Mouse (Mus musculus) lung, postnatal 25 days (tissue): ENCODE measurements at regions not wholly inside any gene's neighbourhood (a gene's known extent, or its start where the extent isn't known, plus 50 kb on each side); places are given as distances from the start of the nearest gene placed in this dataset.

Experiments used
- DNase-seq: peaks from one replicate; pipeline ENCODE4 v3.0.0; 2022; ENCODE audit warnings: low spot score

DNA sequence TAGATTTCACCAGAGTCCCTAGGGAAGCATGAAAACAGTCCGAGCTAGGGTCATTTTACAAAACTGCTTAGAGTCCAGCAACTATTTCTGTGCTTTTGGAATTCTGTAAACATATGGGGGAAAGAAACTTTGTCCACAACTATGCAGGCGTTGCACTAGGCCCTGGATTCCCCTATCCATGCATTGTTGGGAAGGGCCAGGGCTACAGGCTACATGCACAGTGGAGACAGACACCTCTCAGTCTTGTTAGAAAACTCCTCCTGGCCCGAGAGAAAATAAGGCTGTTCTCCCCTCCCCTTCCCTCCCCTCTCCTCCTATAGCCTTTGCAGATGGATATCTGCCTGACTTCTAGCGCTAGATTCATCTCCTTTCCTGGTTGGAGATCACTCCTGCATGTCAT is 113.9 kb upstream of the Bmp2 start:
- DNase-seq, result no peak

DNA sequence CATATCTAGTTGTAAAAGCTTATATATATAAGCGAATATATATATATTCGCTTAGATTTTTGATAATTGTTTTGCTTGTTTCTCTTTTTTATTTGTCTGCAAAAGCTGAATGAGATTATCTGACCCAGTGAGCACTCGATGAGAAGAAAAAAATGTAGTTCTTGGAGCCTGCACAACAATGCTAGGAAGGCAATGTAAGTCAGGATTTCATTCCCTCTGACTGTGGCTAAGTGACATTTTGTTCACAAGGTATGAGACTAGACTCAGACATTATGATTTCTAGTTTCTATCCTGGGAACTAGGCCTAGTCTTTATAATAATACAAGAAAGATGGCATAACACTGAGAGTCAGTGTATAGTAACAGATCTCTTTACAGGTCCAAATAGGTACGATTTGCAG is 108.9 kb upstream of the Bmp2 start:
- no peak for DNase-seq

DNA sequence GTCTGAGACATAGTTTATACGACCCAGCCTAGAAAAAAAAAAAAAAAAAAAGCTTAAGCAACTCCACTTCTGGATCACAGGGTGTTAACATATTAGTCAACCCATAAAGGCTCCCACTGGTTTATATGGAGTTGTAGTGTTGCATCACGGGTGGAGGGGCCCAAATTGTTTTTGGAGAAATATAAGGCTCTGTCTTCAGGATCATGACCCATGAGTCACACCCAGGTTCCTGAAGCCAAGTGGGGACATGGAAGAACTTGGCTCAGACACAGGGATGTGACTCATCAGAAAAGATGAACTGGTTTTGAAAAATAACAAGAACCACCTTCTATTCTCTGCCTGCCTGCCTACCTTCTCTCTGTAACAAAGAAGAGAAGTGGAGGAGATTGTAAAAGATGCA is 108.5 kb upstream of the Bmp2 start:
- peak; percentile 23 for DNase-seq

DNA sequence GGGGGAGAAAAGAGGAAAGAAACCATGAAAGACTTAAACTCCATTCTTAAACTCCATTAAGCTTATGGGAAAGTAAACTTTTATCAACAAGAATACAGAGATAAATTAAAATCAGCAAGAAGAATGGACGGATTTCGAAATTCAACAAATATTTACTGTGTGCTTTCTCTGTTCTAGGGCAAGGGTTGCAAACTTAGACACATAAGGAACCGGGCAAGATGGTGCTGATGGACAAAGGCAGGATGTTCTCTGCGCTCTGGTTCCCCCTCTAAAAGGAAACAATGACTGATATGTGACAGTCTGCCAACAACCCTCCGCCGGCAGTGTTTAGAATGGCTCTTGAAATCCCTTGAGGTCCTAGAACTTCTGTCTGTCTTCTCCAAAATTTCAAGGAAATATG is 99.0 kb upstream of the Bmp2 start:
- peak; percentile 31 for DNase-seq

DNA sequence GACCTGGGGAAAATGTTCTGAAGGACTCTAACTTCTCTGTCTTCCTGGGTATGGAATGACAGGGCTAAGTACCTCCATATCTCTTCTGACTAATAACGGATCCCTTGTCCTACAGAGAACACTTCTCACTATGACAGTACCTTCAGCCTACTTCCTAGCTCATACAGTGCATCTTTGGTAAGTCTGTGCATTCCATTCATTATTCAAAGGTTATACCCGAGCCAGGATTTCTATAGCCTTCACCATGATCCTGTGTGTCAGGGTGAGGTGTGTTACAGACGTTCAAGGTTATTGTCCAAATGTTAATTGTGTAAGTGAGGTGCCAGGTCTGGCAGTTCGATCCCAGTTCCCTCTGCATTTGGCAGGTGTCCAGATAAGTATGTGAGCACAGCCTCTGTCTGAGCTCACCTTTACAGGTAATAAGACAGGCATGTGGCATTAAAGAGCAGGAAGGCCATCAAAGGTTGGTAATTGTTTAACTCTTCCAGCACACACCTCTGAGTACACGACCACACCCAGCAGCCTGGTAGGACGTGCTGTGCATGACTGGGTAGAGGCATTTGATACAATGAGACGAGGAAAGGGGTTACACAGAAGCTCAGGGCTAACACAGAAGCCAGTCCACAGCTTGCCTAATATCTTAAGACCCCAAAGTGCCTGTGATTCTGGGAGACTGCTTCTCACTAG is 96.3 kb upstream of the Bmp2 start:
- DNase-seq, result no peak

DNA sequence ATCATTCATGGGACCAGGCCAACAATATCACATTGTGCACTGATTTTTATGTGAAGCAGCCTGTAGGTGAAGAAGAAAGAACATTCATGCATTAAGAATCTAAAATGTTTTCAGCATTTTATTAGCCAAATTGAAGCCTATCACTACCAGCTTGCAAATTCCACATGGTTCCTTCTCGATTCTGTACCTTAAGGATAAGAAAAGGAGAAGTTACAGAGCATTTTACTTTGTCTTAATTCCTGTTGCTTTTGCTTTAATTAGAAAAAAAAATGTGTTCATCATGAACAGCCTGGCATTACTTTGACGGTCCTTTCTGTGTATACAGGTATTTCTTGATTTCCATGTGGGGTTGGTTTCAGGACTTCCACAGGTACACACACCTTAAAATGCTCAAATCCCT is 95.2 kb upstream of the Bmp2 start:
- DNase-seq, result no peak

DNA sequence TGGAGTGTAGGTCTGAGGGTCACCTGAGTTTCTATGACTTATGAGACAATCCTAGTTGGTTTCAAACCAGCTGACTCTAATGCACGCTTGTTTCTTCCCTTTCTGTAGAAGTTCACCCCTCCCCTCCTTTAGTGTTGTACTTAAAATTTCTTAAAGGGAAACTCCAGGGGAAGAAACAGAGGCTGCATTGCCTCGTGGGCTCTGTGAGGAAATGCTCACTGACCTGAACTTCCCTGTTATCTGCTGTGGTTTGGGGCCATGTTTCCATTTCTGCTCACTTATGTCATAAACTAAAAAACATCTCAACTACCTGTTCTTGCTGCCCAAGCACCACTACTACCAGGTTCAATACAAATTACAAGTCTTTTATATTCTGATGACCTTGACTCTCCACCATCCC is 93.2 kb upstream of the Bmp2 start:
- peak; percentile 6 for DNase-seq

DNA sequence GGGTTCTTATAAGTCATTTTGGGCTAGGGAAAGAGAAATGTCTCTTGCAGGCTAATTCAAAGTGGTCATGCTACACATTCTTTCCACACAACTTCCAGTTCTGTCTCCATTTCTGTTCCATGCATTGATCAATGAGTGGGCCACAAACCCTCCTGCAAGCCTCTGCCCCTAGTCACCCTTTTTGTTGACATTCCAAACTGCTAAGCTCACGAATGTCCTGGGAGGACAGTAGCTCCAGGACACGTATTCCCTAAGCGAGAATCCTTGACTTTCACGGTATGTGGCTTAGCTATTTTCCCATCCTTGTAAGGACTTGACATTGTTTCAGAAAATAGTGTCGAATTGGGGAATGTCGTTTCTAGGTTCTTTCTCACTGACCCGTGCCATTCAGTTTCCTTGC is 91.1 kb upstream of the Bmp2 start:
- no peak for DNase-seq

DNA sequence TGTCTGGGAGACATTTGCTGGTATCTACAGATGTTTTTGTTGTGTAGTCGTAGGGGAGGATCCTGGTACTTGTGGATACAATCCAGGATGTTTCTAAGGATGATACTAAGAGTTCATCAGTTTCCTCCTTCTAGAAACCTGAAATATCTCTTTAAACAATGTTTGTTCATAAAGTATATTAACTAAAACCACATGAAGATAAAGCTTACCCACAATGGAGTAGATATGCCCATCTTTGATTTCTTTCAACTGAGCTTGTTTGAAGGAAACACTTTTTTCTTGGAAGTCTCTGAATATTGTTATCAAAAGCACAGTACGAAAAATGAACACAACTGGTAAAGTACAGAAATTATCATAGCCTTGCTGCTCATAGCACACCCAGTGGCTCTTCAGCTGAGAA is 89.6 kb upstream of the Bmp2 start:
- no peak for DNase-seq

DNA sequence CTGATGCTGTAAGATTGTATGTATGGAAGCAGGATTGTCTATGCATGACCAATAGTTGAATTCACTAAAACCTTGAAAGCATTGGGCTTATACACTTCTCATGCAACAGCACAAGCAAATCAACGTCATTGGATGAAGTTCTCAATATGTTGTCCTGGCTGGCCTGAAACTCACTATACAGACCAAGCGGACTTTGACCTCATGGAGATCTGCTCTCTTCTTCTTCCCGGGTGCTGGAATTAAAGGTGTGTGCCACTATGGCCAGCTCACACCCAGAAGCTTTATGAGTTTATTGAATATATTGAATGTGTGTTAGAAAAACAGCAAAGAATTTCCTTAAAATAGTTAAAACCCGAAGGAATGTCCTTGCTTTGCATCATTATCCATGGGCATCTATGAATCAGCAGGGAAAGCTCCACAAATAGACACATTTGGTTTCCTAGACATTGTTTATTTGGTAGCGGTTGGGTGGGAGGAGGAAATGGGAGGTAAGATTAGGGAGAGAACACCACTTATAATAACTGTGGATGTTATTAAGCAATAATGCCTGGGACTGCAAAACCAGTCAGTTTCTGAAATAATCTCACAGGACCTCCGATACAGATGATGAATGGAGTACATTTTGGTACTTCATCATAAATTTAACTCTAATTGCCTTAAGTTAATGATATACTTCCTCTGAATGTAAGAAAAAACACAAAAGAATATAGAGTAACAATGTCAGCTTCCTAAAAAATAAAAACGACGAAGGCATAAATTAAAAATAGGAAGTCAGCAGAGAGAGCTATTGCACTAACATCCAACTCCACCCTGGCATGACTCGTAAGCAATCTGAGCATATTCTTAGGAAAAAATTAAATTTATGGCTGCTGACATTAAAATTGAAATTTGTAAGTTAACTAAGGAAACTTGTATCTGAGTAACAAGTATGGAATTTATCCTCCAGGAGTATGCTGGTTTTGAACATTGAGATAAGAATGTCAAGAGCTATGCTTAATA is 84.5 kb upstream of the Bmp2 start:
- DNase-seq, result no peak

DNA sequence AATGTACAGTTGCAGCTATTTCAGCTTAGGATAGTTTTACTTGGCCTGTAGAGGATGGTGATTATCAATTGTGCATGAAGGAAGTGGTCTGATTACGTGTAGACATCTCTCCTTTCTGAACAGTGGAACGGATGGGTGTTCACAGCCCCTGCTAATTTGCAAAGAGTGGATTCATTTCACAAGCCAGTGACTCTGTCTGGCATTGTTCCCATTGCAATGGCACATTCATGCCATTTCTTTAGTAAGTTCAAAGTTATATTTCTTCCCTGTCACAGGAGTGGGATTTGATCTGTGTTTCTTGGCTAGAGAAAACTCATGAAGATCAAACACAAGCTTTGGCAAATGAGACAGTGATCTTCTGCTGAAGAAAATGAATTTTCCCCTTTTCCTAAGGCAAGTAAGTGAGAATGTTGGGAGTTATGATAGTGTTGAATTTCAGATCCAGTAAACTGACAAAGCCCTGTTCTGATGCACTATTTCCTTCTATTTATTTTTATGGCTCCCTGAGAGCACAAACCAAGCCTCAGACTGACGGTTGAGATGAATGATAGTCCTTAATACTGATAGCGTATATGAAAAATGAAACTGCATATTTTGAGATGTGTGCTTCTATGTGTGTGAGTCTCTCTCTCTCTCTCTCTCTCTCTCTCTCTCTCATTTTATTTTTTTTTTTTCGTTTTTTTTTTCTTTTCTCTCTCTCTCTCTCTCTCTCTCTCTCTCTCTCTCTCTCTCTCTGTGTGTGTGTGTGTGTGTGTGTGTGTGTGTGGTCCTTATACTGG is 78.8 kb upstream of the Bmp2 start:
- DNase-seq, result no peak

DNA sequence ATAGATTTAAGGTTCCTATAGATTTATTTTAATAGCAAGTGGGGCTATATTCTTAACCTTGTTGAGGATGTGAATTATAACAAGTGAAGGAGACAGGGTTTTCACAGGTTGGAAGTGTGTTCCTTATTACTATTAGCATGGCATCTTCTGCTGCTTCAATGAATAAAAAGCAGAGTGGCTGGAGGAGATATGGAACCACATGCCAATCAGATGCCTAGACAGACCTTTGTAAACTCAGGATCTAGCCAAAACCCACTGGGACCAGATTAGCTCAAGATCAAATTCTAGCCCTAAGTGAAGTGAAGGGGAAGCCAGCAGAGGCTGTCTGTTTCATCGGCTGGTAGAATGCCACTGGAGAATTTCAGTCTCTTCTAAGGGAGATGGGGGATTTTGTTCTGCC is 77.8 kb upstream of the Bmp2 start:
- no peak for DNase-seq

DNA sequence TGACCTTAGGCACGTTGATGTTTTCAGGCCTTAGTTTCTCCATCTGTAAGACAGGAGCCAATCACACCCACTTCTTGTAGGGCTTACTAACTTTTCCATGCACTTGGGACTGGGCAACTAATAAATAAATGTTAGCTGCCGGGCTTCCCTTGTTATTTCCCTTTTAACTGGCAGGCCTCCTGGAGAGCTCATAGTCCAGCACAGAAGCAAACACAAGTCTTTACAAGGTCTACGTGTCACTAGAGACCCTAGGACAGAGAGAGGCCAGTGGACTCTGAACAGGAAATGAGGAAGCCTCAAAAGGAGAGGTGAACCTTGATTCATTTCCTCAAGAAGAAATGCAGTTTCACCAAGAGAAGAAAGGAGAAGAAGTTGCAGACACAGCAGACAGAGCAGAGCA is 71.1 kb upstream of the Bmp2 start:
- DNase-seq, result no peak

DNA sequence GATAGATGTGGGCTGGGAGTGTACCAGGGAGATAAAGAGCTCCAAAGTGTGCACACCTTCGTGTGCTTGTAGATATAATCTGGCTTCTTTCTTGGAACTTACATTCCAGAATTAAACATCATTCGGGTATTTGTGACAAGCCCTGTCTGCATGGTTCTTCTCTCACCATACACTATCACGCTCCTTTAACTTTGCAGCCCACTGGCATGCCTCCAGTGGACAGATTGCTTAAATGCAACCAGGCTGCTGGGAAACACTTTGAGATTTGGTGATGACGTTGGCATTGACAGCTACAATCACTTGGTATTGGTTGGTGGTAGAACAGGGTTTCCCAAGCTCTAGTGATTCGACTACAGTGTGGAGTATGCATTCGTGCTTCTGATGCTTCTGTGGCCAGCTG is 70.7 kb upstream of the Bmp2 start:
- no peak for DNase-seq

DNA sequence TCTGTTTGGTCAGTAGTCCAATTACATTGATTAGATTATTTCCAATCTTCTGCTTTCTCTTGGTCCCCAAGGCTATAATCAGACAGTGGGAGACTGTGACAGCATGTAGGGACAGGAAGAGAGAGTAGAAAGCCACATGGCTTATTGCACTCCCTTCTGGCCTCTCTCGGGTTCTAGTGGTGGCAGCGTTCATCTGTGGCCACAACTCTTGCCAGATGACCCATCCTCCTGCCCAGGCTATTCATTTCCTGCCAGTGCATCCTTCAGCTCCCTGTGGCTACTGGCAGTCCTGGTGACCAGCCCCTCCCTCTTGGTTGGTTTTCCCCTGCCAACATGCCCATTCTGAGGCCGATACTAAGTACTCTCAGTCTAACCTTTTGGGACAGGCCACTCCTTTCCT is 70.2 kb upstream of the Bmp2 start:
- no peak for DNase-seq

DNA sequence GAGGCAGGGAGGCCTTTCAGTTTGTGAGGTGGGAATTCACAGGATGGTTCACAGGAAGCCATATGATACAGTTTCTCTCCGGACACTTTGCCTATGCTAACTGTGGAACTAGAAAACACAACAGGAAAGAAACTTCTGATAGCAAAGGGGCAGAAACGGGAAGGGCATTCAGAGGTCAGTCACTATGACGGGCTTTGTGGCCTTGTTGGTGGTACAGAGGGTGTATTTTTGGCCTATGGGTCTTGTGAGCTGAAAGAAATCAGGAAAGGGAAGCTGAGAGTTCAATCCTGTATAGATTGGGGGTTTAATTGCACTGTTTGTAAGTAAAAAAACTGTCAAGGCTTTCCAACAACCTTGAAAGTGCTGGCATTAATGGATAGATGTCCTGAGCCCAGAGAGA is 56.5 kb upstream of the Bmp2 start:
- no peak for DNase-seq

DNA sequence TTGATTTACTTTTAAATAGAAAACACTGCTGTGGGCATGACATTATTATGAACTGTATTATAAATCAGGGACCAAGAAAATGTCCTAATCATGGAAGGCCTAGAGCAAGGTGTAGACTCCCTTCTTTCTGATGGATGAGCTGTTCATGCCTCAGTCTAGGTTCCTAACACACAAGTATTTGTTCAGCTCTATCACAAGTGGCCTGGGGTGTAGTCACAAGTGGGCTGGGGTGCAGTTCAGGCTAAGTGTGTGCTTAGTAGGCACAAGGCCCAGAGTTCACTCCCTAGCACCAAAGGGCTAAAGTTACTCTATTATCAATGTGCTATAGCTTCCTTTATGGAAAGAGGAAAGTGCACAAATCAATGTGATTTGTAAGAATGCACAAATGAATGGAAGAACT is 55.6 kb upstream of the Bmp2 start:
- peak; percentile 50 for DNase-seq

DNA sequence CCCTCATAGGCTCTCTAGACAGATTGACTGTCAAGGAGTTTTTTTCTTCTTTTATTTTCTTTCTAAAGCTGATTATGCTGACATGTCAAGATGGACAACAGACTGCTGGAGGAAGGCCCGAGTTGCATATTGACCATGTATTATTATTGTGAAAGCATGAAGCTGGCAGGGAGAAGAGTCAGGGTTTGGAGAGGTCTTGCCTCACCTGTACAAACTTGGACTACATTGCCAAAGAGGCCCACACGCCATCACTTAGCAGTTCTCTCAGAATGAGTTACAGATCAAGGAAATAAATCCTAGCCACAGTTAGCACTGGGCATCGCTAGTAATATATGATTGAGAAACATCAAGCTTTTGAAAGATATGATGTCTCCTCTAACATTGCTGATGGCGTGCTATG is 54.9 kb upstream of the Bmp2 start:
- DNase-seq, result no peak

DNA sequence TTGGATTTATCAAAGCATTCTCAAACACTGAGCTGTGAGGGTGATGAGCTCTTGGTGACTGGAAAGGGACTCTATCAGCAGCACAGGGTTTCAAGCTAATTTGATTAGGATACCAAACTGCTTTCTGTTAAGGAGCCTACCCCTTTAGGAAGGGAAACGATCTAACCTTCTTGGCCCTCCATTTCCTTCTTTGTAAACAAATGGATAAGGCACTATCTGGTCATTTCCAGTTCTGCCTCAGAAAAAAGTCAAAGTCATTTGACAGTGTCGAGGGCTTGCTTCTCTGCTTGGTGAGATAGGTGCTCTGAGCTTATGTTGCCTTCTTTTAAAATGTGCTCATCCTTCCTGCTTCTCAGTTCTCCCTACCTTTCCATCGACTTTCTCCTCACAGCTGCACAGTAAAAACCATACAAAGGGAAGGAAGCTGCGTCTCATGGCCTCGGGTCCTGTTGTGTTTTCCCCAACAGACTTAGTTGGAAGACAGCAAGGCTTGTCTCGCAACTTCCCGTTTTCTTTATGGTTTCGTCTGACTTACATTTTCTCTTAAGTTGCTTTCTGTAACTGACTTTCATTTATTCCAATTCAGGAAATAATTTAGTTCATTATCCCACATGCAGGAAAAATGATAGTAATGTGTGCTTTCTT is 54.3 kb upstream of the Bmp2 start:
- DNase-seq, result no peak

DNA sequence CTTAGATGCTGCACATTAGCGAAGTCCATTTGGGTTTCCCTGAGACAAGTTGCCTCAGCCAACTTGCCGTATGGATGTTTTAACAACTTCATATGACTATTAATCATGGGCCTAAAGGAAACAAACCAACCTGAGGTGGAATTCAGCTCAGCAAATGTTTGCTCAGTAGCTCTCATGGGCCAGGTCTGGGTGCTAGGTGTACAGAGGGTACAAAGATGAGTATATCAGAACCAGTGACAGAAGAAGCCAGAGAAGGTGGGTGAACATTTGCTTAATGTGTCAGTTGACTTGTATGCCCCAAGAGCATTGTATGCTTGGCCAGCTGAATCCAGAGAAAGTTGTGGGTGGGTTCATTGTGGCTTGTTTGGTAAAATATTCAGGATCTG is 53.8 kb upstream of the Bmp2 start:
- no peak for DNase-seq

DNA sequence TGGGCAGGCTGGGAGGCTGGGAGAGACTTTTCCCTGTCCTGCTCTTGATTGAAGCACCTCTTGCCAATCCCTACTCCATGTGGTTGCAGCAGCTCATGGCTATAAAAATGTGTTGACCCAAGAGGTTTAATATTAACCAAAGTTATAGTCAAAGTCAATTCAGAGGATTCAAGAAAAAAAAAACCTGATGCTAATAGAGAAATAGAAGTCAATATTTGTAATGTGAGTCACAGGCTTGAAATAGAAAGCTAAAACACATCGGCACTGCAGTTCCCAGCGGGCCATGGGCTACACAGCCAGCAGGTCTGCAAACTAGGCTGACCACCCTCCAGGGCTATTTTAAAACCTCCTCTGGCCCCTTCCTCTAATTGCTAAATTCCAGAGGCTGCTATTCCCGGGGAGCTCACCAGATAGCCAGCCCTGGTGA is 53.2 kb upstream of the Bmp2 start:
- DNase-seq, result peak; percentile 63

DNA sequence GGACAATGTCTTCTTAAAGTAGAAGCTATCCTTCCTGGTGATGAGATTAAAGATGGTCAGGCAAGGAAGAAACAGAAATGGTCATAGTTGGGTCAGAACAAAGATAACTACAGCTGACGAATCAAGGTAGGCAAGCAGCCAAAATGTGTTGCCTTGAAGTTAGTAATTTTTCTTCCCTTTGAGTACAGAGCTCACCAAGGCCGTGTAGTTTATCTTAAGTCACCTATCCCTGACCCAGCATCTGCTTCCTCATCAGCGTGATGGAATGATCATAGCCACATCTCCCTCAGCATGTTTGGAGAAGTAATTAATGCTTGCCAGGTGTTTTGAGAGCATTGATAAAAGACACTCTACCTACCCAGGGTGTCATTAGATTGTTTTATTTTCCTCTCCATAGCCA is 52.1 kb upstream of the Bmp2 start:
- no peak for DNase-seq
